Mouse (Mus musculus): ENCODE measurements around the gene Foxi2.

GRCm38 (mm10) chr7:135412357-135412756, 2.2 kb downstream of the Foxi2 start:
- TF ChIP-seq USF1 (IDR thresholded peaks at IDR 0.05; ENCODE audit: low read depth) (no peak), MAX (IDR thresholded peaks at IDR 0.05) (no peak), CTCF (IDR thresholded peaks at IDR 0.05; ENCODE audit: control insufficient read depth, insufficient read depth, insufficient read length) (no peak), MYOG (IDR thresholded peaks at IDR 0.05; ENCODE audit: control insufficient read depth, extremely low read depth, insufficient read length) (no peak), CEBPB (IDR thresholded peaks at IDR 0.05; ENCODE audit: low read depth) (no peak), MYOD1 (IDR thresholded peaks at IDR 0.05; ENCODE audit: control insufficient read depth, insufficient read length, low read depth) (no peak)

All from C2C12 (cell line).